Mouse (Mus musculus): ENCODE results near the gene Aqp8. TPM values are rescaled to one million over a fixed set of nuclear protein-coding genes. Genes with fewer than 3 reads are reported as not detected.

Aqp8 gene
- polyA plus RNA-seq (2015; fragmentation: Nextera tagmentation; extraction: Ambion mirVana): not detected in 2 replicates

GRCm38 (mm10) chr7:123462070-123462501 is at the start of gene Aqp8:
Aqp8 (plus strand) TSS chr7:123462291.
- no peaks in the 10 kb centered on the region for H3K9me3 ChIP-seq
- no peak for ATAC-seq
- no peaks in the 10 kb centered on the region for H3K36me3 ChIP-seq
- no peak within 1 kb of the TSS for H3K27ac ChIP-seq
- no peaks in the 10 kb centered on the region for H3K4me1 ChIP-seq (replicated peaks)
- no peaks in the 10 kb centered on the region for H3K27me3 ChIP-seq
- H3K4me3 ChIP-seq (replicated peaks): no peak within 1 kb of the TSS
- H3K4me2 ChIP-seq (replicated peaks): no peak within 1 kb of the TSS
- WGBS: 83% methylated on average over 9 of the region's 9 CpGs
- H3K9ac ChIP-seq (replicated peaks): no peak within 1 kb of the TSS

- Histone ChIP-seq H3K4me1 (replicated peaks) (no peaks in the 10 kb centered on the region), H3K9me3 (no peaks in the 10 kb centered on the region), H3K27me3 (no peaks in the 10 kb centered on the region), H3K27ac (no peak overlapping the region), H3K36me3 (peaks cover 65% of the 10 kb centered on the region), H3K9ac (replicated peaks) (no peak overlapping the region), H3K4me2 (replicated peaks) (no peak overlapping the region), H3K4me3 (replicated peaks) (no peak overlapping the region)
- no peak for ATAC-seq
- 91% methylated on average over 4 of the region's 4 CpGs for WGBS
Measured at GRCm38 (mm10) chr7:123416803-123417202, 45.3 kb upstream of the Aqp8 start.

- no peaks in the 10 kb centered on the region for H3K27me3 ChIP-seq
- no peak for ATAC-seq
- no peak overlapping the region for H3K27ac ChIP-seq
- no peak overlapping the region for H3K9ac ChIP-seq (replicated peaks)
- H3K4me2 ChIP-seq (replicated peaks): no peak overlapping the region
- H3K36me3 ChIP-seq: peaks cover 67% of the 10 kb centered on the region
- no peaks in the 10 kb centered on the region for H3K4me1 ChIP-seq (replicated peaks)
- WGBS: 84% methylated on average over 3 of the region's 3 CpGs
- no peak overlapping the region for H3K4me3 ChIP-seq (replicated peaks)
- H3K9me3 ChIP-seq: no peaks in the 10 kb centered on the region
Measured at GRCm38 (mm10) chr7:123417661-123418060, 44.4 kb upstream of the Aqp8 start.

- Histone ChIP-seq H3K36me3 (peaks cover 71% of the 10 kb centered on the region), H3K4me1 (replicated peaks) (no peaks in the 10 kb centered on the region), H3K9ac (replicated peaks) (no peak overlapping the region), H3K9me3 (no peaks in the 10 kb centered on the region), H3K4me3 (replicated peaks) (no peak overlapping the region), H3K27me3 (no peaks in the 10 kb centered on the region), H3K27ac (no peak overlapping the region), H3K4me2 (replicated peaks) (no peak overlapping the region)
- 92% methylated on average over 4 of the region's 4 CpGs for WGBS
- ATAC-seq: no peak
Measured at GRCm38 (mm10) chr7:123419984-123420383, 42.1 kb upstream of the Aqp8 start.

GRCm38 (mm10) chr7:123421958-123422357 is 40.1 kb upstream of the Aqp8 start:
- 93% methylated on average over 3 of the region's 3 CpGs for WGBS
- Histone ChIP-seq H3K4me3 (replicated peaks) (no peak overlapping the region), H3K36me3 (peaks cover 84% of the 10 kb centered on the region), H3K27ac (no peak overlapping the region), H3K4me1 (replicated peaks) (no peaks in the 10 kb centered on the region), H3K27me3 (no peaks in the 10 kb centered on the region), H3K4me2 (replicated peaks) (no peak overlapping the region), H3K9ac (replicated peaks) (no peak overlapping the region), H3K9me3 (no peaks in the 10 kb centered on the region)
- ATAC-seq: no peak

GRCm38 (mm10) chr7:123424281-123424680 is 37.8 kb upstream of the Aqp8 start:
- H3K9me3 ChIP-seq: no peaks in the 10 kb centered on the region
- H3K4me3 ChIP-seq (replicated peaks): no peak overlapping the region
- H3K36me3 ChIP-seq: peaks cover 81% of the 10 kb centered on the region
- no peaks in the 10 kb centered on the region for H3K4me1 ChIP-seq (replicated peaks)
- no peak overlapping the region for H3K27ac ChIP-seq
- no peak for ATAC-seq
- H3K27me3 ChIP-seq: no peaks in the 10 kb centered on the region
- H3K9ac ChIP-seq (replicated peaks): no peak overlapping the region
- WGBS: 93% methylated on average over 6 of the region's 6 CpGs
- no peak overlapping the region for H3K4me2 ChIP-seq (replicated peaks)

- Histone ChIP-seq H3K27me3 (no peaks in the 10 kb centered on the region), H3K27ac (no peak overlapping the region), H3K4me3 (replicated peaks) (no peak overlapping the region), H3K36me3 (peaks cover 81% of the 10 kb centered on the region), H3K9ac (replicated peaks) (no peak overlapping the region), H3K9me3 (no peaks in the 10 kb centered on the region), H3K4me1 (replicated peaks) (no peaks in the 10 kb centered on the region), H3K4me2 (replicated peaks) (no peak overlapping the region)
- ATAC-seq: no peak
- WGBS: 90% methylated on average over 6 of the region's 6 CpGs
Measured at GRCm38 (mm10) chr7:123425134-123425757, 36.8 kb upstream of the Aqp8 start.

- no peak overlapping the region for H3K4me3 ChIP-seq (replicated peaks)
- no peak overlapping the region for H3K27ac ChIP-seq
- peaks cover 56% of the 10 kb centered on the region for H3K36me3 ChIP-seq
- no peaks in the 10 kb centered on the region for H3K4me1 ChIP-seq (replicated peaks)
- WGBS: 91% methylated on average over 8 of the region's 8 CpGs
- H3K9ac ChIP-seq (replicated peaks): no peak overlapping the region
- ATAC-seq: no peak
- no peaks in the 10 kb centered on the region for H3K9me3 ChIP-seq
- no peak overlapping the region for H3K4me2 ChIP-seq (replicated peaks)
- no peaks in the 10 kb centered on the region for H3K27me3 ChIP-seq
Measured at GRCm38 (mm10) chr7:123429624-123430410, 32.3 kb upstream of the Aqp8 start.

- 81% methylated on average over 4 of the region's 4 CpGs for WGBS
- H3K9me3 ChIP-seq: no peaks in the 10 kb centered on the region
- H3K4me1 ChIP-seq (replicated peaks): no peaks in the 10 kb centered on the region
- ATAC-seq: no peak
- no peak overlapping the region for H3K9ac ChIP-seq (replicated peaks)
- no peak overlapping the region for H3K4me2 ChIP-seq (replicated peaks)
- H3K27ac ChIP-seq: no peak overlapping the region
- peaks cover 51% of the 10 kb centered on the region for H3K36me3 ChIP-seq
- no peak overlapping the region for H3K4me3 ChIP-seq (replicated peaks)
- no peaks in the 10 kb centered on the region for H3K27me3 ChIP-seq
Measured at GRCm38 (mm10) chr7:123430411-123430705, 31.7 kb upstream of the Aqp8 start.

- H3K27ac ChIP-seq: no peak overlapping the region
- 64% methylated on average over 4 of the region's 4 CpGs for WGBS
- ATAC-seq: no peak
- no peak overlapping the region for H3K9ac ChIP-seq (replicated peaks)
- peaks cover 45% of the 10 kb centered on the region for H3K36me3 ChIP-seq
- no peaks in the 10 kb centered on the region for H3K9me3 ChIP-seq
- H3K4me3 ChIP-seq (replicated peaks): no peak overlapping the region
- no peak overlapping the region for H3K4me2 ChIP-seq (replicated peaks)
- H3K4me1 ChIP-seq (replicated peaks): no peaks in the 10 kb centered on the region
- no peaks in the 10 kb centered on the region for H3K27me3 ChIP-seq
Measured at GRCm38 (mm10) chr7:123431206-123431605, 30.9 kb upstream of the Aqp8 start.

- ATAC-seq: no peak
- H3K4me2 ChIP-seq (replicated peaks): no peak overlapping the region
- no peaks in the 10 kb centered on the region for H3K27me3 ChIP-seq
- no peak overlapping the region for H3K27ac ChIP-seq
- no peak overlapping the region for H3K4me3 ChIP-seq (replicated peaks)
- H3K9me3 ChIP-seq: no peaks in the 10 kb centered on the region
- WGBS: 84% methylated on average over 1 of the region's 1 CpGs
- no peaks in the 10 kb centered on the region for H3K4me1 ChIP-seq (replicated peaks)
- H3K9ac ChIP-seq (replicated peaks): no peak overlapping the region
- no peaks in the 10 kb centered on the region for H3K36me3 ChIP-seq
Measured at GRCm38 (mm10) chr7:123442079-123442478, 20.0 kb upstream of the Aqp8 start.

GRCm38 (mm10) chr7:123448794-123449193 is 13.3 kb upstream of the Aqp8 start:
- Histone ChIP-seq H3K4me2 (replicated peaks) (no peak overlapping the region), H3K4me1 (replicated peaks) (no peaks in the 10 kb centered on the region), H3K9ac (replicated peaks) (no peak overlapping the region), H3K27me3 (no peaks in the 10 kb centered on the region), H3K9me3 (no peaks in the 10 kb centered on the region), H3K36me3 (no peaks in the 10 kb centered on the region), H3K27ac (no peak overlapping the region), H3K4me3 (replicated peaks) (no peak overlapping the region)
- ATAC-seq: no peak
- 95% methylated on average over 2 of the region's 2 CpGs for WGBS
